Mouse (Mus musculus) heart, adult 2 months (tissue): ENCODE measurements around the gene Tspan14. TPM values are rescaled to one million over a fixed set of nuclear protein-coding genes. Genes with fewer than 3 reads are reported as not detected.

Experiments
- DNase-seq, 2 experiments: peaks; one replicate each; pipeline ENCODE4 v3.0.0; 2021
- H3K27ac ChIP-seq: fragments of 200-600 bp; 2 replicates; pipeline ENCODE4 v1.8.1; 2022
- H3K27me3 ChIP-seq: fragments of 200-500 bp; 2 replicates; pipeline ENCODE4 v1.6.1; 2012; ENCODE audit warnings: mild to moderate bottlenecking, low read length, inconsistent platforms, mixed read lengths; ENCODE audit not compliant: control insufficient read depth, insufficient read depth
- H3K36me3 ChIP-seq: fragments of 200-500 bp; 2 replicates; pipeline ENCODE4 v1.6.1; 2012; ENCODE audit warnings: low read length, inconsistent platforms; ENCODE audit not compliant: control insufficient read depth, insufficient read depth
- H3K4me1 ChIP-seq: fragments of 200-500 bp; 2 replicates; pipeline ENCODE4 v1.6.1; 2011; ENCODE audit warnings: low read length; ENCODE audit not compliant: control insufficient read depth, insufficient read depth
- H3K4me3 ChIP-seq: fragments of 200-600 bp; 2 replicates; pipeline ENCODE4 v1.8.1; 2022
- H3K79me2 ChIP-seq: fragments of 200-500 bp; replicated peaks from 2 replicates; pipeline ENCODE4 v1.6.1; 2012; ENCODE audit warnings: mild to moderate bottlenecking, inconsistent platforms, low read length, moderate library complexity, mixed read lengths; ENCODE audit not compliant: control insufficient read depth, insufficient read depth
- H3K9ac ChIP-seq: fragments of 200-500 bp; 2 replicates; pipeline ENCODE4 v1.6.1; 2012; ENCODE audit warnings: low read depth, mild to moderate bottlenecking, control low read depth, inconsistent platforms, low read length, mixed read lengths
- CTCF ChIP-seq: fragments of 200-600 bp; IDR thresholded peaks from 2 replicates; pipeline ENCODE4 v1.8.1; 2022; ENCODE audit warnings: antibody characterized with exemption, mild to moderate bottlenecking, moderate library complexity
- EP300 ChIP-seq: fragments of 200-500 bp; IDR thresholded peaks from 2 replicates; pipeline ENCODE4 v1.6.1; 2011; ENCODE audit warnings: low read depth, low read length, control low read depth; ENCODE audit not compliant: insufficient read depth
- POLR2A ChIP-seq: fragments of 200-500 bp; IDR thresholded peaks from 2 replicates; pipeline ENCODE4 v1.6.1; 2011; ENCODE audit warnings: mild to moderate bottlenecking, low read depth, low read length, control low read depth; ENCODE audit not compliant: insufficient read depth
- WGBS: fragments of 180-500 bp; shearing (Covaris S2); methylation state at CpG from one replicate; pipeline ENCODE4 v1.1.7; 2018; 5-methylcytosine and 5-hydroxymethylcytosine counted together
- intact Hi-C: fragments of 180-260 bp; cut with DNase I; formaldehyde crosslinking; loops from one replicate; pipeline ENCODE4 v1.15.1; 2025
- polyA plus RNA-seq: library from polyadenylated mRNA; depleted of rRNA; stranded (reverse); fragments of >200 nt; gene quantifications from 2 replicates; pipeline ENCODE4 v1.2.3, GENCODE M21; 2012
- total RNA-seq, 2 experiments: library from RNA; stranded (reverse); gene quantifications; 2 replicates each; pipeline ENCODE4 v1.2.3; 2021

The Tspan14 gene
- total and polyA plus RNA-seq, 3 experiments = 11.8 to 25.7 (median 18.6) TPM

DNA sequence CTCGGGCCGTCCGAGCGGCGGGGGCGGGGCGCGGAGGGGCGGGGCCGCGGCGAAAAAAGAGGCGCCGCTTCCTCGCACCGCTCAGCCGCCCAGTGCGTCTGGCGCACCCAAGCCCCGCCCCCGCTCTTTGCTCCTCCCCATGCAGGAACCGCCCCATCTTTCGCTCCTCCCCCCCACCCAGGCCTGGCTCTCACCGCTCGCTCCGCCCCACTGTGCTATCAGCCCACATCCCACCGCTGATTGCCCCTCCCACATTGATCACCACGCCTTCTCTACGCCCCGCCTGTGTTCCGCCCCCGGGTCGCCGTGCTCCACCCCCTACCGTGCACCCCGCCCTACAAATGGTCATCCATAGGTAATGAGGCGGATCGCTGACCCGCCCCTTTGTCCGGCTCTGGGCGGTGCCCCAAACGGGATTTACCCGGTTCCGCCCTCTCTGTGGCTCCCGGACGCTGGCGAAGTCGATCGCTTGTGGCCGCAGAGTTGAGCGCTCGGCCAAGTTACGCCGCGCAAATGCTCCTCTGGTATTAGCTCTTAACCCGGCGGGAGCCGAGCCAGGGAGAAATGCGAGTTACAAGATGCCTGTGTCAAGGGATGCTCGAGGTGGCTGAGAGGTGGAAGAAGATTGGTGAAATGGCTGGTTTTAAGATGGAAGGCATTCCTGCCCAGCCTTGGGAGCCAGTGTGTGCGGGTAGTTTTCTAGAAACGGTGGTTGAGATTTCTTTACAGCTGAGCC, 423 bp upstream of the Tspan14 start:
- Histone ChIP-seq H3K36me3 (peaks cover 2% of the 10 kb centered on the region), H3K4me1 (peaks cover 19% of the 10 kb centered on the region), H3K9ac (peak overlapping the region; percentile 71), H3K79me2 (0 out of 2 replicates have a peak, but pooled peaks cover 7% of the 10 kb centered on the region), H3K4me3 (peak overlapping the region; percentile 96), H3K27ac (peak overlapping the region; percentile 93), H3K27me3 (no peaks in the 10 kb centered on the region)
- intact Hi-C loops = no loop called here
- WGBS = under 1% methylated on average over 45 of the region's 62 CpGs
- DNase-seq = peak; percentile 98
- no peak for TF ChIP-seq CTCF
- TF ChIP-seq POLR2A = peak; percentile 67
- no peak for TF ChIP-seq EP300

DNA sequence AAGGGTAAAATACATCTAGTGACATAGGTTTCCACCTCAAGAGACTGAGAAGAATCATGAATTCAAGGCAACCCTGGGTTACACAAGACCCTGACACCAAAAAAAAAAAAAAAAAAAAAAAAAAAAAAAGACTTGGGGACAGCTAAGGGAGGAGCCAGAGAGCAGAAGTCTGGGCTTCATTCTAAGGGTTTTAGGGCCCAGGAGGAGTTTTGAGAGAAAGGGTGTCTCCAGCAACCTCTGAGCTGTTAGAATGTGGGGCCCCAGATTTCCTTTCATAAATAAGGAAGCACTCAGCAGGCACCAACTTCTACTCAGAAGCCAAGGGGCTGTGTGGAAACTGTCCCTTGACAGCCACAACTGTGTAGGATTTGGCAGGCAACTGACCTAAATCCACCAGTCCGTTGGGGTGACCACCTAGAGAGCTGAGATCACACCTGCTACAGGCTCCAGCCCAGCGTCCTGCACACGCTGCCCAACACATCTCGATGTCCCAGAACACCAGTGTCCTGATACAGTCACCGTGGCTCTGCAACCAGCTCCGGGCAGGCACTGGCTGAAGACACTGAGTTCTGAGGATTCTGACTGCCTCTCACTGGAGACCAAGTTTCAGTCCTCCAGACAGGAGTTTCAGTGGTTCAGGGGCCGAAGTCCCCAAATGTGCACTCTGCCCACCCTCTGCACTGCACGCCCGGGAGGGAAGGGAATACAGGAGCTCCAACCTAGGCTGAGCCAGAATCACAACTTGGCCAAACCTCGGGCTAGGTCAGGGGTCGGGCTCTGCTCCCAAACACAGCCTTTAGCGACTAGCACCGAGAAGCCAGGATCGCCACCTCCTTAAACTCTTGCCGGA, 875 bp downstream of the Tspan14 start:
- Histone ChIP-seq H3K4me1 (peaks cover 19% of the 10 kb centered on the region), H3K4me3 (peak overlapping the region; percentile 96), H3K27me3 (no peaks in the 10 kb centered on the region), H3K27ac (peak overlapping the region; percentile 93), H3K36me3 (peaks cover 2% of the 10 kb centered on the region), H3K9ac (peak overlapping the region; percentile 90), H3K79me2 (0 out of 2 replicates have a peak, but pooled peaks cover 7% of the 10 kb centered on the region)
- TF ChIP-seq EP300 (no peak), CTCF (no peak), POLR2A (no peak)
- peak; percentile 45 to 63 for DNase-seq
- WGBS = under 1% methylated on average over 15 of the region's 15 CpGs
- intact Hi-C loops = no loop called here

DNA sequence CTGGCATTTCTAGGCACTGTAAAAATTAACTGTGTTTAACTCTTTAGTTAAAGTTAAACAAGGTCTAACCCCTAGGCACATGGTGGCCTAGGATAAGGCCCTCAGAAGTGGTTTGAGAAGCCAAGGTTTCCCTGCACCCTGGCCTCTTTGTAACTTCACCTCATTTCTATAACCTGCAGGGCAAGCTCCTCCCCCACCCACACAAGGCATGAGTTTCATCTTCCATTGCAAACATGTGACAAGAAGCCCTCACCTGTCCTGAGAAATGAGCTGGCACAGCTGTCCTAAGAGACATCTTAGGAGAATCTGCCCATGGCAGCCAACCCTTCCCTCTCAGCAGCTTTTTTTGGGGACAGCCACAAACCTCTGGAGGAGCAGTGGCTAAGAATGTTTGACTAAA, 1.7 kb downstream of the Tspan14 start:
- DNase-seq = no peak
- TF ChIP-seq EP300 (no peak), POLR2A (no peak), CTCF (no peak)
- H3K4me3 ChIP-seq = no peak overlapping the region; the same call in 1 of the 2 replicates
- H3K9ac ChIP-seq = no peak overlapping the region; the same call in 1 of the 2 replicates
- H3K27me3 ChIP-seq = no peaks in the 10 kb centered on the region
- peak overlapping the region; percentile 93 for H3K27ac ChIP-seq
- H3K36me3 ChIP-seq = peaks cover 3% of the 10 kb centered on the region
- H3K79me2 ChIP-seq = 0 out of 2 replicates have a peak, but pooled peaks cover 7% of the 10 kb centered on the region
- H3K4me1 ChIP-seq = peaks cover 22% of the 10 kb centered on the region
- intact Hi-C loops = no loop called here

- no peak for TF ChIP-seq CTCF
- TF ChIP-seq POLR2A = no peak
- TF ChIP-seq EP300 = no peak
These were observed 2.4 kb downstream of the Tspan14 start for GRCm38 (mm10) chr14:40964214-40964610.

GRCm38 (mm10) chr14:40963501-40964213, 3.0 kb downstream of the Tspan14 start:
- Histone ChIP-seq H3K27ac (0 out of 2 replicates have a peak overlapping the region, but pooled peaks have one; percentile 15), H3K9ac (no peak overlapping the region), H3K4me1 (peaks cover 32% of the 10 kb centered on the region), H3K27me3 (no peaks in the 10 kb centered on the region), H3K79me2 (0 out of 2 replicates have a peak, but pooled peaks cover 7% of the 10 kb centered on the region), H3K4me3 (no peak overlapping the region), H3K36me3 (peaks cover 6% of the 10 kb centered on the region)
- no peak for TF ChIP-seq CTCF
- TF ChIP-seq POLR2A = no peak
- TF ChIP-seq EP300 = no peak
- 44% methylated on average over 3 of the region's 3 CpGs for WGBS
- DNase-seq = no peak
- intact Hi-C loops = no loop called here

More at GRCm38 (mm10) chr14:40964214-40964610, 2.4 kb downstream of the Tspan14 start:
- H3K79me2 ChIP-seq = 0 out of 2 replicates have a peak, but pooled peaks cover 7% of the 10 kb centered on the region
- no peaks in the 10 kb centered on the region for H3K27me3 ChIP-seq
- no peak for DNase-seq
- WGBS = 95% methylated on average over 3 of the region's 3 CpGs
- H3K4me3 ChIP-seq = no peak overlapping the region
- peaks cover 28% of the 10 kb centered on the region for H3K4me1 ChIP-seq
- no peak overlapping the region for H3K27ac ChIP-seq
- H3K9ac ChIP-seq = no peak overlapping the region
- H3K36me3 ChIP-seq = peaks cover 6% of the 10 kb centered on the region
- intact Hi-C loops = no loop called here
